Mouse (Mus musculus) thymus, postnatal 0 days (tissue): ENCODE results near the gene Ascc2. TPM values are rescaled to one million over a fixed set of nuclear protein-coding genes. Genes with fewer than 3 reads are reported as not detected.

ENCODE experiments used
- DNase-seq: peaks from one replicate; pipeline ENCODE4 v3.0.0-alpha.2; 2015; ENCODE audit warnings: low spot score
- polyA plus RNA-seq: library from polyadenylated mRNA; unstranded; fragments of >200 nt; fragmentation: Nextera tagmentation; extraction: Ambion mirVana; gene quantifications from 2 replicates; pipeline ENCODE4 v1.2.1, GENCODE M21; 2015

Gene Ascc2
- polyA plus RNA-seq, result 27.3 and 27.4 TPM in 2 replicates

GRCm38 (mm10) chr11:4637534-4638234 lies at the start of gene Ascc2:
Ascc2 (plus strand) TSS chr11:4637747.
- peak; percentile 88 for DNase-seq

- no peak for DNase-seq
These were observed 45.7 kb upstream of the Ascc2 start for GRCm38 (mm10) chr11:4591811-4592210.

- DNase-seq, result no peak
These were observed 44.1 kb upstream of the Ascc2 start for GRCm38 (mm10) chr11:4593491-4593848.

GRCm38 (mm10) chr11:4593849-4594607 lies 43.5 kb upstream of the Ascc2 start:
- DNase-seq, result peak; percentile 41

GRCm38 (mm10) chr11:4594608-4595500 lies 42.7 kb upstream of the Ascc2 start, which contains the start of gene Mtmr3:
Mtmr3 (minus strand) TSS chr11:4594863.
- DNase-seq, result peak; percentile 97

GRCm38 (mm10) chr11:4598411-4598810 lies 39.1 kb upstream of the Ascc2 start:
- no peak for DNase-seq

DNA sequence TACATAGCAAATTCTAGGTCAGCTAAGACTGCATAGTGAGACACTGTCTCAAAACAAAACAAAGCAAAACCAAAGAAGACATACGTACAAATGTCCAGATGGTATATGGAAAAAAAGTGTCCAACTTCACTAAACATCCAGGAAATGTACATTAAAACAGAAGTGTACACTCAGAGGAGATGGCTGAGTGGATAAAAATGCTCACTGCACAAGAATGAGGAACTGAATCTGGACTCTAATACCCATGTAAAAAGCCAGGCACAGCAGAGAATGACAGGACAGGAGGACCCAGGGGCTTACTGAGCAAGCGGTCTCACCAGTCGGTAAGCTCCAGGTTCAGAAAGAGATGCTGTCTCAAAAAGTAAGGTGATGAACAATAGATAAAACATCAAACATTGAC lies 37.6 kb upstream of the Ascc2 start:
- no peak for DNase-seq

DNA sequence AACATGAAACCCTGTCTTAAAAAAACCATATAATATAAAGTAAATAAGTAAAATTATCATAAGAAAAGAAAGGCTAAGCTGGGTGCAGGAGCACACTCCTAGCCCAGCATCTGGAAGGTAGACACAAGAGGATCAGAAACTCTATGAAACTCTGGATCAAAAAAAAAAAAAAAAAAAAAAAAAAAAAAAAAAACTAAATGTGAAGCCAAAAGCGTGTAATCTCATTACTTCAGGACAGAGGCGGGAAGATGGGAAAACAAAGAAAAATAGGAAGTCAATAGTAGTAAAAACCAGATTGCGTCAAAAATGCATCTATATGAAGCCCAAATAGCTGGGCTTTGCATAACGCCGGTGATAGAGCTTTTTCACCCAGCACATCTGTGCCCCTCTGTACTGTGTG lies 35.7 kb upstream of the Ascc2 start:
- no peak for DNase-seq

DNA sequence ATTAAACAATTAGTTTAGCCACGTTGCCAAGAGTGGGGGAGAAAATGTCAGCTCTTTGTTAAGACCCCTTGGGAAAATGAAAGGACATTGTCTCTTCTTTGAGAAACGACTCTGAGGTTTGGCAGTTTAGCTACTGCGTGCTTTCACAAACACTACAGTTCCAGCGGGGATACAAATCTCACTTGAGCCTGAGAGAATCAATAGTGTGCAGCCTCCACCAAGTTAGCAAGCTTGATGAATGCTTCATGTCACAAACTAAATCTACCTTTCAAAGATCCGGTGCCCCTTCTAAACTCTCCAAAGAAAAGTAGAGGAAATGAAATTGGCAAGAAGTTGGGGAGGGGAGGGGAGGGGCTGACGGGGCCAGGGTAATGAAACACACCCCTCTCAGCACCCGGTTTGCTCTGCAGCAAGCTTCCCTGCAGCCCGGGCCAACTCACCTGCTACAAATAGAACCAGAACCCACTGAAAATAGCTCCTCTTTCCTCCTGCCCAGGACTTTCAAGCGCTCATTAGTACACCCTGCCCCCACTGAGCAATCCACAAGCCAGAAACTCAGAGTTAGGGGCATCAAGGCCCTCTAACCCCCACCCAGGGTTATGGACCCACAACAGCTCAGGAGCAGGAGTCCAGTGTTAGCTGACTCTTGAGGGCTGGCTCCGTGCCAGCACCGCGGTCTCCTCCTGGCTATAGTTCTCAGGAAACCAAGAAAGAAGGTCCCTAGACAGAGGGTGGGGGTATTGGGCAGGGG lies 34.7 kb upstream of the Ascc2 start:
- peak; percentile 37 for DNase-seq

GRCm38 (mm10) chr11:4604441-4604840 lies 33.1 kb upstream of the Ascc2 start:
- DNase-seq, result no peak

DNA sequence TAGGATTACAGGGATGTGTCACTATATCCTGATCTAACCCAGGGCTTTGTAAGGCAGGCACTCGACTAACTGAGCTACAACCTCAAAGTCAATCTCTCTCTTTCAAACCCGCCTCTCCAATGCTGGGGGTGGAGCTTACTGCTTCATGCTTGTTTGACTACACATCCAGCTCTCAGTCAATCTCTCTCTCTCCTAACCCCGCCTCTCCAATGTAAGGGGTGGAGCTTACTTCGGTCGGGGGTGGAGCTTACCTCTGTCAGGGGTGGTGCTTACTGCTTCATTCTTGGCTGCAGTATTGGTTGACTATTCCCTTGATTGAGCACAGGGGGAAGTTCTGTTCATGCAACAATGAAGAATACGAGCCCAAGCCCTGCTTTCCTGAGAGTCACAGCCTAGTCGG lies 32.1 kb upstream of the Ascc2 start:
- DNase-seq, result no peak

GRCm38 (mm10) chr11:4606541-4606940 lies 31.0 kb upstream of the Ascc2 start:
- no peak for DNase-seq

DNA sequence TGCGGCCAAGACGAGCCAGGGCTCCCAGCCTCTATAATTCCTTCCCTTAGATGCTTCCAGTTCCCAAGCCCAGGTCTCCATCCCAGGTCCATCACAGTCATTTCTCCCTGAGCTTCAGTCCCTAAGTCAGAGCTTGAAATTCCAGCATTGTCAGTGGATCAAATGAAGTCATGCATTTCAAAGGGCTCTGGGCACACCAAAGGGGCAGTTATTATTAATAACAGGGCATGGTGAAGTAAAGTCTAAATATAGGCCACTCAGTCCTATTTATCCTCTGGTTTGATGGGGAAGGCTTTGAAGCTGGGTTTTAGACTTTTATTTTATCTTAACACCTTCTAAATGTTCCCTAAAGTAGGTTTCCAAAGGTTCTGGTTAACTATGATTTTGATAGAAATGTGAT lies 25.6 kb upstream of the Ascc2 start:
- no peak for DNase-seq

DNA sequence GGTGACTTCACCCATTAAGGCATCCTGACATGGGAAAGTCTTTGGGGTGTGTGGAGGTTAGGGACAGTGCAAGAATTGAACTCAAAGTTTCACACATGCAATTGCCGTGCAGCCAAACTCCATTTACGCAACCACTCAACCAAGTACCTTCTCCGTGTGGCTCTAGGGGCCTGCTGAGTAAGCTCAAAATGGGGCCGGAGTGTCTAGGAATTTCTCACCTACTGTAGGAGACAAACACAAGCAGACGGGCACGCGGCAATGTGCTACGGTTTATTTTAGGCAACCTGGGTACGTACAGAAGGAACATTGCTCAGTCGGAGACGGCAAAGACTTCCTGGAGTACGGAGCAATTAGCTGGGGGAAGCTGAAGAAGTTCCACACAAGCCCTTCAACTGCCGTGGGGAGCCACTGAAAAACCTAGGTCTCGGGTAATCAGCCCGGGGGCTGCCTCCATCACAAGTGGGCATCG lies 17.5 kb upstream of the Ascc2 start, which contains the start of gene Gm11032:
Gene Gm11032 (plus strand): TSS at position 51 of the 469 bp plus-strand sequence.
- DNase-seq, result no peak

- no peak for DNase-seq
These were observed 16.9 kb upstream of the Ascc2 start for GRCm38 (mm10) chr11:4620501-4621108.

GRCm38 (mm10) chr11:4621866-4622265 lies 15.7 kb upstream of the Ascc2 start:
- no peak for DNase-seq

DNA sequence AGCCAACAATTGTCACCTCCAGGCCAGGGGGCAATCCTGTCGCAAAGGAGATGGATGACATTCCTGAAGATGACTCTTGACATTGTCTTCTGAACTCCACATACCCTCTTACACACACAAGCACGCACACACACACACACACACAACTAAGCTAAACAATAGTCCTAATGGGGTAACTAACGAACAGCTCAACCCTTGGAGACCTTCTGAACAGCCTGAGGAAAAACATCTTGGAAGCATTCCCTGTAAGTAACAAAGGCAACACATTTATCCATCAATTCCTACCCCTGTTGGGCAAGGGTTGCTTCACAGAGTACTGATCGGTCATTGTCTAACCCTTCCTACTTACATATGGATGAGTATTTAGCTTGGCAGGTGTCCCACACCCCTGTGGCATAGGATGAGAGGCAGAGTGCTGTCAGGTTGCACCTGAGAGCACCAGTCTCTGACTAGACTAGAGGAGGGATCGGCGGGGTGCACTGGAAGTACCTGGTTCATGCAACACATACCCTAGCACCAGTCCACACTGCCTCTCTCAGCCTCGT lies 15.0 kb upstream of the Ascc2 start:
- no peak for DNase-seq

GRCm38 (mm10) chr11:4622997-4623396 lies 14.6 kb upstream of the Ascc2 start:
- no peak for DNase-seq

DNA sequence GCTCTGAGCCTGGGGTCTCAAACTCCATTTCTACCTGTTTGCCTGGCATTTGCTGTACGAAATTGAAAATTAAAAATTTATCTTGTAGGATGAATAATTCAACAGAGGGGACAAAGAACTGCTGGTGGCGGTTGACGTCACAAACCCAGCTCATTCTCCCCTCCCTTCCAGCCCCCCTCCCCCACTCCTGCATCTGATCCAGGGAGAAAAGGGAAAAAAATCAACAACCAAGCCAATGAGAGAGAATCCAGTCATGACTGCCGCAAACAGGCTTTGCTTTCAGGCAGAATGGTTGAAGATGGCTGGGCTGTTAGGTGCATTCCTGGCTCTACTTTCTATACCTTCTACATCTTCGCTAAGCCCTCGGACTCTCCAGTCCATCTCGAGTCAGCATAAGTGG lies 11.6 kb upstream of the Ascc2 start:
- DNase-seq, result no peak

- no peak for DNase-seq
These were observed 9.9 kb upstream of the Ascc2 start for GRCm38 (mm10) chr11:4627636-4628035.
